Mouse (Mus musculus): ENCODE measurements around the gene Elfn2.

The Elfn2 gene

DNA sequence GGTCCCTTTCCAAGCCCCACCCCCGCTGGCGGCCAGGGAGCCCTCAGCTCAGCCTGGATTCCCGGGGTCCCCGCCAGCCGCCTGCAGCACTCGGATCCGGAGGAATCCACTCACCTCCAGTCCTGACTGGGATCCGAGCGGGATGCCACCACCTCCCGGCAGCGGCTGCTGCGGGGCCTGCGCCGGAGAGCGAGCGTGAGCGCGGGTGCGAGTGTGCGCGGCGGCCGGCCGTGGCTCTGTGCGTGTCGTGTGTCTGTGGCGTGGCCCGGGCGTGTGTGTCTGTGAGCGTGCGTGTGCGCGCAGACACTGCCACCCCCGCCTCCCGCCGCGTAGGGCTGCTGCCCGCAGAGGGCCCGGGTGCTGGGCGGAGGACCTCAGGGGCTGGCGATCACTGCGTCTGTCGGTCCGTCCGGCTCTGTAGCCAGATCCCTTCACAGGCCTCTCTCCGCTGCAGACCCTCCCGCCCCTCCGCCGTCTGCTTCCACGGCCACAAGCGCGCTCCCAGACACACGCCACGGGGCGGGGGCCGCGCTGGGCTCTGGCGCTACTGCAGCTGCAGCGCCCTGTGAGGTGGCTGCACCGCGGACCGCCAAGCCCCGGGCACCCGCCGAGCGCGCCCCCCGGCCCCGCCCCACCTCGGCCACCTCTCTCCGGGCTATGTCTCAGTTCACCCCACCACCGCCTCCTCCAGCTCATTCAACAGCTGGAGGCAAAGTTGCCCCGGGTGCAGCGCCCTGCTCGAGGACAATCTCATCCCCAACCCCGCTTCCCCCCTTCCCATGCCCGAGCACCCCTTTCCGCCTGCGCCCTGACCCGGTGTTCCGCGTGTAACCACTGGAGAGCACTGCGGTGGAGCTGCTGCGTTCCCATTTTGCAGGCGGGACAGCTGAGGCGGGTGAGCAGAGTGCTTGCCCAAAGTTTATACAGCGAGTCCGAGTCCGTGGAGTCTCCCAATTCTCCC is at the start of gene Elfn2:
Elfn2 (minus strand) TSS at position 482 of the 961 bp plus-strand sequence.
- in situ Hi-C loops (cut with MboI, MseI): no loop called here

DNA sequence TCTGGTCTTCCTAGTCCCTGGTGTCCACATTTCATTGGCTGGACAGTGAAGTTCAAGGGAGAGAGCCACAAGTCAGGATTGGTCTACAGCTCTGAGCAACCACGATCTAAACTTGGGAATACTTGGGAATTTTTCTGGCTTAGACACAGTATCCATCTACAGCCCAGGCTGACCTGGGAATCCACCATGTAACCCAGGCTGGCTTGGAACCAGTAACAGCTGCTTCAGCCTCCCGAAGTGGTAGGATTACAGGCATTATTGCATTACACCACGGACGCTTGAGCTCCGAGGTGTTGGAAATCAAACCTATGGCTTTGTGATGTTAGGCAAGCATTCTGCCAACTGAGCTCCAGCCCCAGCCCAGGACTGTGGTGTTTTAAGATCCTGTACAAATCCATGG is 45.1 kb upstream of the Elfn2 start:
- in situ Hi-C loops (cut with MboI, MseI): no loop called here

DNA sequence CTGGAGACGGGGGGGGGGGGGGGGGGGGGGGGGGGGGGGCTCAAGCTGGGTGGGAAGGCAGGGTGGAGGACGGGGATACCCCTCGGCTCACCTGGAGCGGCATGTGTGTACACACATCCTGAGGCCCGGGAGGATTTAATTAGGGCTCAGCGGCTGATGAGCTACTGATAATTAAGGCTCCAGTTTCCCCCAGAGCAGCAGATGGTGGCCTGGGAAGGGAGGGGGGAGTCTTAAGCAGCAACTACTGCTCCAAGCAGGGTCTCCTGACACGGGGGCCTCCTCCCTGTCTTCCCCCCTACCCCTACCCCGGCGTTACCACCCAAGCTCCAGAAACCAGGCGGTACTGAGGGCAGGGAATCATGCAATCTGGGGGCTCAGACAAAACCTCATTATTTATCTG is 44.6 kb upstream of the Elfn2 start:
- in situ Hi-C loops (cut with MboI, MseI): no loop called here

DNA sequence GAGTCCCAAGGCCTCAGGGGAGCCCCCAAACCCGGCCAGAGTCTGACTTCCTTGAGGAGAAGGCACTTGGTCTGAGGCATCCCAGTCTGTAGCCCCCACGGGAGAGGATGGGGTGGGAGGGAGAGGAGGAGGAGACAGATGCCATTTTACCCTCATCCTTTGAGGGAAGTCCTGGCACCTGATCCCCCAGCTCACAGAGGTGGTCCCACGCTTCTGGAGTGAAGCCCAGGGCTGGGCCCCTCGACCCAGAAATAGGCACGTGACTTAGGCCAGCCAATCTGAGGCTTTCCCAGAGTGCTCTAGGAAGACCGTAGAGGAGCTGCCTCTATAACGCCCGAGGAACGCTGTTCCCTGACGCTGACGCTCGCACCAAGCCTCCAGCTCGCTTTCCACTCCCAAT is 42.5 kb upstream of the Elfn2 start:
- in situ Hi-C loops (cut with MboI, MseI): no loop called here

DNA sequence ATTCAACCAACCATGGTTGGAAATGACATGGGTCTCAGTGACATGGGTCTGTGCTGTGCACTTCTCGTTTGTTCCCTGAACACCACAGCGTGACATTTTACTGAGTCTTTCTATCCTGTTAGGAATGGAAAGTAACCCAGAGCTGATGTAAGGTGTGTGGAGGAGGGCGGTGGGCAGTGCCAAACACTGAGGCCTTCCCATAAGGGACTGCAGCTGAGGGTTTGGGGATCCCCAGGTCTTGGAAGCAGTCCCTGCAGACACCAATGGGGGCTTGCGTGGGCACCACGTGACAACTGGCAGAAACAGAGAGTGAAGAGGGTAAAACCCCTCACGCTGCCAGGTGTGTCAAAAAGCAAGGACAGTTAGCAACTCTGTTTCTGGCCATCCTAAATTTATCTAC is 39.6 kb upstream of the Elfn2 start:
- in situ Hi-C loops (cut with MboI, MseI): no loop called here

DNA sequence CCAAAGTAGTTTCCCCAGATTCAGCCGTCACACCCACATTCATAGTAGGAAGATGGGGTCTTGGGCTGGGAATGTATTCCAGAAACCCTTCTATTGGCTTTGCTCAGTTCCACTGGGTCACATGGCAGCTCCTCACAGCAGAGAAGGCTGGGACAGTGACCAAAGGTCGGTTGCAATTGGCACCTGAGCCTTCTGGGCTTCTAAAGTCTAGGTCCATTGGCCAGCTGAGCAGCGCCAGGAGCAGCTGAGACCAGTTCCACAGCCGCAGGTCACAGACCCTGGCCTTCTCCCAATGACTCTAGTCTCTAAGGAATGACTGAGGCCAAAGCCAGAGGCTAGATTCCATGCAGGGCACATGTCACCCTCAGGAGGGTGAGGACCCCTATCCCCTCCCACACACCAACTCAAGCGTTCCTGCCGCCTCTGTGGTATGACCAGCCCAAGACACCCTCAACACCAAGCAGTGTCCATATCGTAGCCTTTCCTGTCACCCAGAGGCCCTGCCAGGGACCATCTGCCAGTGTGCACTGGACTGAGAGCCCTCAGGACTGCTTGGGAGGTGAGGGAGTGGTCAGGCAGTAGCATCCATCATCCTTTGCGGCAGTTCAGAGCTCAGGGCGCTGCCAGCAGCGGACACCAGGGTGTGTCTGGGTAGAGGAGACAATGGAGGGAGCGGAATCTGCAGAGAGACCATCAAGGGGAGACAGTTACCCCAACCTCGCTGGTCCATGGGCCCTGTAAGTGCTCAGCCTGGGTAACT is 37.6 kb upstream of the Elfn2 start:
- in situ Hi-C loops (cut with MboI, MseI): no loop called here

DNA sequence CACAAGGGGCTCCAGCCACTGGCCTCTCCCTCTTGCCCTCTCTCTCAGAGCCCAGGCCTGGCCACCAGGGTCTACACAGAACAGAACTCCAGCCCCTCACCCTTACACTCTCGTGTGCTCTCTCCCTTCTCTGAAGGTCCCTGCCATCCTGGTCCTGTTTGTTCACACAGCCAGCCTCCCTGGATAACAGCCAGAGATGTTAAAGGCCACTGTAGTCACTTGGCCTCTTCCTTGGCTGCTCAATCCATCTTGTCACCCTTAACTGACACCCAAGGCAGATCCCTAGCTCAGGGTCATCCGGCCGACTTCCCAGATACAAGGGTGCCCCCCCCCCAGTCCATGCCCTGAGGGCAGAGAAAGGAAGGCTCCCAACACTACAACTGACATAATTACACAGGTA is 36.7 kb upstream of the Elfn2 start:
- in situ Hi-C loops (cut with MboI, MseI): no loop called here

DNA sequence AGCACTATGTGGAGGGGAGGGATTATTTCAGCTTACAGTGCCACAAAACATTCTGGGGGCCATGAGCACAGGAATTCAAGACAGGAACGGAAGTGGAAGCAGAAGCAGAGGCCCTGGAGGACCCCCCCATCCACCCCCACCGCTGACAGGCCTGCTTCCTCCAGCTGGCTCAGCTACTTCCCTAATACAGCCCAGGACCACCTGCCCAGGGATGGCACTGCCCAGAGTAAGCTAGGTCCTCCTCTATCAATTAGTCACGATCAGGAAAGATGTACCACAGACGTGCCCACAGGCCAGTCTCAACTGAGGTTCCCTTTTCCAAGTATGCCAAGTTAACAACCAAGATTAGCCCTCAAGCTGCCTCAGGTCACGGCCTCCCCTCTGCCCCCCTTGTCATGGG is 35.6 kb upstream of the Elfn2 start:
- in situ Hi-C loops (cut with MboI, MseI): no loop called here

DNA sequence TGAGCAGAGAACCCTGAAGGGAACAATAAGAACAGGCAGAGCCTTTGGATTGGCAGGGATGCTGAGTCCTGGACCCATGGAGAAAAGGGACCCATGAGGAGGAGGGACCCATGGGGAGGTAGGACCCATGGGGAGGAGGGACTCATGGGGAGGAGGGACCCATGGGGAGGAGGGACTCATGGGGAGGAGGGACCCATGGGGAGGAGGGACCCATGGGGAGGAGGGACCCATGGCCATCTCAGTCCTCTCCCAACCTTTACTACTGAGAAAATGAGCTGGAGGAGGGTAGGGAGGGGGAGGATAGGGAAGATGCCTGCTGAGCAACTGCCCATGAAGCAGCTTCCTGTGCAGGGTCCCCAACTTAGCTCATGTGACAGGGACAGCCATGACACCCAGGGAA is 34.4 kb upstream of the Elfn2 start:
- in situ Hi-C loops (cut with MboI, MseI): no loop called here

DNA sequence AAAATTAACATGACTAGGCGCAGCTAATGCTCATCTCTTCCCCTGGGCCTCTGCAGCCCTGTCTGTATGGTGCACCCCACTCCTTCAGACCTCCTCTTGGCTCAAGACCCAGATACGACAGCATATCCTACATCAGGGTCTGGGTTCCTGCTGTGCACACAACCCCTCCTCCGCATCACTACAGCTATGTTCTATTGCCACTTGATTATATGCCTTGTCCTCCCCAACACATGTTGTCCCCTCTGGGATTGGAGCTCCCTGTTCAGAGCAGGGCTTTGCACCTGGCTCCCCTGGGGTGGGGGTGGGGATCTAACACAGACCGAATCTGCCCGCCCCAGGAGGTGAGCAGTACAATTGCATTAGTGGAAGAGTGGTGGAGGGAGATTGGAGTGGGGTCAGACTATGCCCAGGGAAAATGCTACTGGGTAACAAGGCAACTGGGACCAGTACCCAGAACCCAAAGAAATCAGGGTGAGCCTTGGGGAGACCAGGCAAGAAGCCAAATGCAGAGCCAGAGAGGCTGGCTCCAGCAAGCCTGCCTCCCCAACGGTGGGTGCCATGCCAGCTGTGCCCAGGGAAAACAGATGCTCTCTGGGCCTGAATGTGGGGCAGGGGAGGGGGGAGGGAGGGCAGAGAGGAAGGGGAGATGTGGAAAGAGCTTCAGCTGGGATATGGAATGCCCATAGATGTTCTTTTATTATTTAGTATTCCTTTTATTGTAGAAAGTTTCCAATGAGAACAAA is 32.2 kb upstream of the Elfn2 start:
- in situ Hi-C loops (cut with MboI, MseI): no loop called here

DNA sequence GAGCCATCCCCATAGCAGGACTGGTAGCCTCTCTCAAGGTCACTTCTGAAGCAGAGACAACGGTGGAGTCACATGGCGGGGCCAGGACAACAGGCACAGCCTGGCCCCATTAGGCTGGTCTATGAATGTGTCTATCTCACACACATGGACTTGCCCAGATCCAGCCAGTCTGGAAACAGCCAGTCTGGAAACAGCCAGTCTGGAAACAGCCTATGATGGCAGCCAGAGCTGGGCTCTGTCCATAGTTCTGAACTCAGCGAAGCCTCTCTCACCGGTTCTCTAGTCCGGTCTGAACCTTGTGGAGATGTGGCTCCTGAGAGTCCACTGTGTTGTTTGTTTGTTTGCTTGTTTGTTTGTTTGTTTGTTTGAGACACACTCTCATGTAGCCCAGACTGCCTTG is 31.3 kb upstream of the Elfn2 start:
- in situ Hi-C loops (cut with MboI, MseI): loop anchor here in 1 of 2 experiments (5.0 kb wide), 1 partner anchor 163 kb away; no protein-coding TSS in a partner anchor

DNA sequence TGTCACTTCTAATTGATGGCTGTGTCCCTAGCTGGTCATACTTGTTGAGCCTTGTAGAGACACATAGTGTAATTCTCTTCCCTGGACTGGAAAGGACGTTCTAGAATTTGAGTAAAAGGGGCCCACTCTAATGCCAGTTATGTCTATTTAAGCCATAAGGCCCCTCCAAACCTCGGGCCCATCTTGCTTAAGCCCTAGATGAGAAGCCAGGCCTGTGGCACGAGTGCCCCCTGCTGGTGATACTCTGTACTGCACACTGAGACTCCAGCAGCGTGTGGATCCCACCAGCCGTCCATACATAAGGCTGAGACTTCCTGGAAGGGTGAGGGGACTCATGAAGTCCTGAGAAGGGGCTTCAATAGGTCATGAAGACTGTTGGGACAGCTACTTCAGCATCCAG is 25.6 kb upstream of the Elfn2 start:
- in situ Hi-C loops (cut with MboI, MseI): loop anchor here in 1 of 2 experiments (5.0 kb wide), 2 partner anchors 157 to 302 kb away; no protein-coding TSS in a partner anchor

DNA sequence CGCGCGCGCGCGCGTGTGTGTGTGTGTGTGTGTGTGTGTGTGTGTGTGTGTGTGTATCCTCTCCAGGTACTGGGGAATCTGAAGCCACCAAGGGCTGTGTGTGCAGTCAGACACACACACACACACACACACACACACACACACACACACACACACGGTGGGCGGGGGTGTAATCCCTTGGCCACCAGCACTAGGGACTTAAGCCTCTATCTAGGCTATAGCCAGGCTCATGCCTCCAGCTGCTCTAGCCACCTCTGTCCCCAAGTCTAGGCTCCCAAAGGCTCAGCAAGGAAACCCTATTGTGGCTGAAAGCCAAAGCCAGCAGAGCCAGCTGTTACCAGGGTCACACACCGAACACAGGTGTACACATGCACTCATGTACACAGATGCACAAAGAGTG is 24.3 kb upstream of the Elfn2 start:
- in situ Hi-C loops (cut with MboI, MseI): loop anchor here in 1 of 2 experiments (5.0 kb wide), 2 partner anchors 156 to 301 kb away; no protein-coding TSS in a partner anchor

DNA sequence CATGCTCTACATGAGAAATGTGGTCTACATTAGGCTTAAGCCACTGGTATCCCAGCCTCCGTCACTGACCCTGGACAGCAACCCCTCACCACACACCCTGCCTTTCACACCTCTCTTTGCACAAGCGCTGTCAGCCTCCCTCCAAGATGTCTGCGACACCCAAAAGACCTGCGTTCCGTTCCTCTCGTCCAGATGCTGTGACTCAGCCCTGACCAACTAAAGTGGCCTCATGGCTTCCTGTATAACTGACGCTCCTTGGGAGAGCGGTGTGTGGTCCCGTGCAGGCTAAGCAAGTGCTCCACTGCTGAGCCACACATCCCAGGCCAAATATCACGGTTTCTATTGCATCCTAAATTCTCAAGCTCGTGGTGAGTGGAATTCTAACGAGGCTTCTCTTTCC is 22.1 kb upstream of the Elfn2 start:
- in situ Hi-C loops (cut with MboI, MseI): loop anchor here in 1 of 2 experiments (5.0 kb wide), 2 partner anchors 153 to 298 kb away; no protein-coding TSS in a partner anchor

DNA sequence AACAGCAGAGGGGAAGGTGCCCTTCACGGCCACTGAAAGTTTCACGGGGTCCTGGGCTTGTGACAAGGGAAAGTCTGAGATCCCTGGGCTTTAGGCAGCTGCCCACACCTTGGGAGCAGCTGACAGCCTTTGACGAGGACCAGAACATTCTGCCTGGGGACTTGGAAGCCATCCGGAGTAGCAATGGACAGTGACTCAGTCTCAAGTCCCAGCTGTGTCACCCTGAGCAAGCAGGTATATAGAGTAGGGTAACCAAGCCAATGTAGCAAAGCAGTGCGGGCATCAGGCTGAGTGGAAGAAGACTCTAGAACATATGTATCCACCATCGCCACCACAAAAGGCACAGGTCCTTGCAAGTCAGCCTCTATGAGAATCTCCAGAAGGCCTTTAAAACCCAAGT is 18.6 kb upstream of the Elfn2 start:
- in situ Hi-C loops (cut with MboI, MseI): no loop called here

DNA sequence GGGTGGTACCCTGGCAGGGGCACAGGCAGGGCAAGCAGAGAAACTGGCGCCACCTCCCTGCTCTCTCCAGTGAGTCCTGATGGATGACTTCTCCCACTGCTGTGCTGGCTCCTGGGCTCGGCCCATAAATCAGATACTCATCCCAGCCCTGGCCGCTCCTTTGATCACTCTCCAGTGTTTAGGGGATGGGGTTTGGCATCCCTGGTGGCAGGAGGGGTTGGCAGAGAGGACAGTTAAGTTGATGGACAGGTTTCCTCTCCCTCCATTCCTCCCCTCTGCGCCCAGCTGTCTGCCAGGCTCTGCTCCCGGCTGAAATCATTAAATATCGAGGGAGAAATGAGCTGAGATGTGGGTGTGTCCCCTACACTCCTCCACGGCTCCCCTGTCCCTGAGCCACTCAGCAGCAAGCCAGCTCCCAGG is 18.1 kb upstream of the Elfn2 start:
- in situ Hi-C loops (cut with MboI, MseI): no loop called here

DNA sequence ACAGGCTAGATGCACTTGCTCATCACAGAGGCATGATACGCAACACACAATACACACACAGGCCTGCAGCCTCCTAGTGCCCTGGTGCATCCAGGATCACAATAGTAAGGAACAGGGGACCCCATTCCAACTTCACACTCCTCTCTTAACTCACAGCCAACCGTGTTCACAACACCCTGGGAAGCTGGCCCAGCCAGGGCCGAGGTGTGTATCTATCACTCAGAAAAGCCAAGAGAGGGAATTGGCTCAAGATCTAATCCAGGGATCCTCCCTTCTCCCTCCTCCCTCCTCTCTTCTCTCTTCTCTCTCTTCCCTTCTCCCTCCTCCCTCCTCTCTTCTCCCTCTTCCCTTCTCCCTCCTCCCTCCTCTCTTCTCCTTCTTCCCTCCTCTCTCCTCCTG is 17.6 kb upstream of the Elfn2 start:
- in situ Hi-C loops (cut with MboI, MseI): no loop called here

DNA sequence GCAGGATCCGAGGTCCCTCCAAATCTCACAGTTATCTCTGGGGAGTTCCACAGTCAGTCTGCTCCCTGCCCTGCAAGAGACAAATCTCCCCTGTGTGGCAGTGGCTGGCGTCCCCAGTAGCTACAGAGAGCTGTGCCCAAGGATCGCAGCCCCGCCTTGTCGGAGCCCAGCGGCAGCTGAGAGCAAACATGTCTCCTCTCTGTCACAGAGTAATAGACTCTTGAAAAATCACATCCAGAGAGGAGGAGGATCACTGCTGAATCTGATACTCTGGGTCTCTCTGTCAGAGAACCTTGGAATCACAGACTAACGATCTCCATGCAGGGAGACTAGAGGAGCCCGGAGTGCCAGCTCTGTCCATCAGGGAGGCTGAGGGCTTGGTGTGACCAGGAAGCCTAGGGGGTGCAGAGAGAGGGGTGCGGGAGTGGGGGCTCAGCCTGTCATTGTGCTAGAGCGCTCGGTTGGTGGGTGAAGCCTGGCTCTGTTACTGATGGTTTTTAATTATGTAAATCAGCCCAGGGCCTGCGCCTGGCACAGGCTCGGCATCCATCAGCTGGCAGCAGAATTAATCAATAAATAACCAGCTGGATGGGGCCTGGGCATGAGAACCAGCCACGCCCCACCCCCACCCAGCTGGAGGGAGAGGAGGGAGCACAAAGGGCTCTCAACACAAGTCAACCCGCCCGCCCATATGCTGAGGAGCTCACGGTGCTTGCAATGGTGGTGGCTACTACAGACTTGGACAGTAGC is 17.0 kb upstream of the Elfn2 start:
- in situ Hi-C loops (cut with MboI, MseI): no loop called here

DNA sequence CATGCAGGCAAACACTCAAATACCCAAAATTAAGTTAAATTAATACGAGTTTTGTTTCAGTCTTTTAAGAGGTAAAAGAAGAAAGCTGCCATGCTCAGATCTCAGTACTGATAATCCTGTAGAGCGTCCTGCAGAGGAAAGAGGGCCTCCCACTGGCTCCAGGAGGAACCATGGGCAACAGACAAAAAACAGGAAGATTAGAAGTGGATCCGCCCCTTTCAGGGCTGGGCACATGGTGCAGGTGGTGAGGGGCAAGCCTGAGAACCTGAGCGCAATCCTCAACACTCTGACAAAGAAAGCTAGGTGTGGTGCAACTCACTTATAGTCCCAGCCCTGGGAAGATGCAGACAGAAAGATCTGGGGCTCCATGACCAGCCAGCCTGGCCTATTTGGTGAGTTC is 13.3 kb upstream of the Elfn2 start:
- in situ Hi-C loops (cut with MboI, MseI): no loop called here

DNA sequence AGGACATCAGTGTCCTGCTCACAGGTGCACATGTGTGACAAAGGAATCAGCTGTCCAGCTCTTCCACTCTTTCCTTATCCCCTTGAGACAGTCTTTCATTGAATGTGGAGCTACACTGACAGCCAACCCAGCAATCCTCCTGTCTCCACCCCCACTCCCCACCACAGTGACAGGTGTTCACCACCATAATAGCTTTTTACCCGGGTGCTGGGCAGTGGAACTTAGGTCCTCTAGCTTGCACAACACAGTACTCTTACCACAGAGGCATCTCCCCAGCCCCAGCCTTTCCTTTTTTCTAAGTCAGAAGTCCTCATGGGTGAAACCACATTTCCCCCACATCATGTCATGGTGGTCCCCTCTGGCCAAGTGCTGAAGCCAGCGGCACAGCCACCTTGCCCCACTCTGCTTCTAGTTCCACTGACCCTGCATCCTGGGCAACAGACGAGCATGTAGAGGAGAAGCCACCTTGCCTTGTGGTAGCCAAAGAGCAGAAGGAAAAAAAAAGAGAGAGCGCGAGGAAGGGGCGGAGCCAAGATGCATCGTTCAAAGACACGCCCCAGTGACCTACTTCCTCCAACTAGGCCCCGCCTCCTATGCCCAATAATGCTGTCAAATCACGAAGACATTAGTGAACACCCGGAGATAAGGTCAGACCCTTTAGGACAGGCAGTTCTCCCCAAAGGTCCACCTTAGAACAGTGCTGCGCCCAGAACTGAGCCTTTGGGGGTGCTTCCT is 11.9 kb upstream of the Elfn2 start:
- in situ Hi-C loops (cut with MboI, MseI): no loop called here

Measured in T-helper 17 cell (primary cell).